Mouse (Mus musculus): ENCODE measurements around the gene Gm20388.

The Gm20388 gene

DNA sequence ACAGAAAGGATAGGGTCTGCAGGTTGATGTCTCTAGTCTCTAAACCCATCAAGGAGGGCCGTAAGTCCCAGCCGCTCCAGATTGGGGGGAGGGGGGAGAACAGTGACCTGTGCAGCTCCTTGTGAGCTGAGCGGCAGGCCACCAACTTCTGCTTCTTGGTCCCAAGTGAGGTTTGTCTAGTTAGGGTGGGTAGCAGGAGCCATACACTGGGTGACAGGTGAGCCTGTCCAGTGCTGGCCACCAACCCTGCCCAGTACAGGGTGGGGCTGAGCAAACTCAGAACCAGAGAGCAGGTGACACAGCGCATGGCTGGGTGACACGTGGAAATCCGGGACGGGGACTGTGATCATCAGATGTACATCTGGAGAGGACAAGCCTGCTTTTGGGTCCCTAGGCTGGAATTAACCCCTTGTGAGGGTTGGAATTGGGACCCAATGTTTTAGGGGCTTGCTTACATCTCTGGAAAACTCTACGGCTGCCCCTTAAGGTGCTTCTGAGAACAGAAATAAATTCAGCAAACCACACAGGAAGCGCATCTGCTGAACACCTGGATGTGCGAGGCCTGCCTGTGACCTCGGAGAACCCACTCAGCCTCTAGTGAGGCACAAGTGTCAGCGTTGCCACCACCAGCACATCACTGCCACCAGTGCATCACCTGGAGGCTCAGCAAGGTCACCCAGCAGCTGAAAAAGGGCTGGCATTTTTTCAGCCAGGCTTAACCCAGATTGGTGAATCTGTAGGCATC lies 2791.0 kb downstream of the Gm20388 start:
- DNase-seq (ENCODE audit: low spot score in 2 of 2) = peak in 1 of 2 experiments; percentile 50

DNA sequence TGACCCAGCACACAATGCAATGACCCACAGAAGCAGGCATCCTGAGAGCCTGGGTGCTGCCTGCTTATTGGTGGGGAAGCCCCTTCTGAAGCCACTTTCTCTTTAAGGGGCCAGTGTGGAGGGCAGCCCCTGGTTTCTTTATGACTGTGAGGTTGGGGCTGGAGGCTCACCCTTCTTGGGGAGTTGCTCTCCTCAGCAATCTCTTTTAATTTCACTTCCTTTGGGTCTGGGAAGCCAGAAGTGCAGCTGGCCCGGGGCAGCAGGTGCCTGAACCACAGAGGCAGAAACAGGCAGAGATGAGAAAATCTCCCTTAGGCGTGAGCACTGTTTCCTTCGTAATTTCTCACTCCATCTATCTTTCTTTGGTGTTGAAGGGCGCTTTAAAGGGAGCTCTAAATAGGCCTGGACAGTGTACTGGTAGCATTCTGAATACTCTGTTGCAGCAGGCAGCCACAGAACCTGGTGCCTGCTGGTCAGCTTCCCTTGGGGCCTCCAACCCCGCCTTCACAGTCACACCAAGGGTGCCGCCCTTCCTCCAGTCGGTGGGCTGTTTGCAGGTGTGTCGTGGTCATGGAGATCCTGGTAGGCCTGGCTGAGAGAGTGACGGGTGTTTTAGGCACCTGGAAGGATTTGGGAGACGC lies 2791.8 kb downstream of the Gm20388 start:
- DNase-seq (ENCODE audit: low spot score in 2 of 2) = peak in 1 of 2 experiments; percentile 45

DNA sequence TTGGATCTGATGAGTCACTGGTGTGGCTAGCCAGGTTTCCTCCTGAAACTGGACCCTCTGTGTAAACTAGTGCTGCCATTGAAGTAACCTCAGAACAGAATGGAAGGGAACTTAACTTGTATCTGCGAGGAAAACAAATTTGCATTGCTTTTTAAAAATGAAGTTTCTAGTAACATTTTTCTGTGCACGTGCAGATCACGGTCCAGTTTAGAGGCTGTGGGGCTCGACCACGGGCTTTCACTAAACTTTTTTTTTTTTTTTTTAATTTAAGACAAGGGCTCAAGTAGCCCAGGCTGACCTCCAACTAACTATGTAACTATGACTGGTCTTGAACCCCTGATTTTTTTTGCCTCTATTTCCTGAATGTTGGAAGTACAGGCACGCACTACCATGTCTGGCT lies 2792.3 kb downstream of the Gm20388 start:
- DNase-seq (ENCODE audit: low spot score in 2 of 2) = no peak

DNA sequence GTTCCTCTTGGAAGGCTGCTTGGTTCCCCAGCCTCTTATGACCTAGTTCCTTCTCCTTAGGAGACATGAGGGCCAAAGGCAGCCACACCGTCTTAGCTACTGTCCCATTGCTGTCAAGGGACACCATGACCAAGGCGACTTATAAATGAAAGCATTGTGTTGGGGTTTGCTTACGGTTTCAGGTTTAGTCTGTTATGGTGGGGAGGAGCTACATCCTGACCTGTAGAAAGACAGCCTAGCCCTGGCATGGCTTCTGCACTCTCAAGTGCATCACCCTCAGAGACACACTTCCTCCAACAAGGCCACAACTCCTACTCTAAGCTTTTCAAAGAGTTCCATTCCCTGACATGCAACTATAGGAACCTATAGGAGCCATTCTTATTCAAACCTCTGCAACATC lies 2794.0 kb downstream of the Gm20388 start:
- DNase-seq (ENCODE audit: low spot score in 2 of 2) = no peak

DNA sequence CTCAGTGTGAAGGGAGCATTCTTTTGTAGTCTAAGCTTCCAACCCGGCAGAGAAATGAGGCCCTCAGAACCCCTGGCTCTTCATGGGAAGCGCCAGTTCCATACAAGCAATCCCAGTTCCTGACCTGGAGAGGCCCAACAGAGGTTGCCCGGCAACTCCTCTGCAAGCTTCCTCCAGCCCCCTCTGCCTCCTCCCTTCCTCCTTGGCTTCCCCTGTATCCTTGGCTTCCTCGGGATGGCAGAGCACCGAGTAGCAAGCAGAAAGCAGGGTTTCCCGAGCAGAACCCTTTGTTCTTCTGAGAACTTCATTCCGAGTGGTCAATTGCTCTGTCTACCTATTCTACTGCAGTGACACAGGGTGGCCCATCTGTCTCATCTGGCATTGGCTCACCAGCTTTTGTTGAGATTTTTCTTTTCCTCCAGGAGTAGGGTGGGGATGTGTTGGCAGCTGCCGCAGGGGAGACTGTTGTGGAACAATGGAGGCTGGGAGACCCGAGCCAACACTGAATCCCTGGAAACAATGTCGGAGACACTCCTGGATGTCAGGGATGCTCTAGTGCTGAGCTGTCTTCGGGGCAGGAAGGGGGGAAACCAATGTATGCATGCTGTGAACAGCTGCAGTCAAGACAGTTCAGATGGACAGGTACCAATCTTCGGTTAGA lies 2795.4 kb downstream of the Gm20388 start:
- no peak for DNase-seq (ENCODE audit: low spot score in 2 of 2)

DNA sequence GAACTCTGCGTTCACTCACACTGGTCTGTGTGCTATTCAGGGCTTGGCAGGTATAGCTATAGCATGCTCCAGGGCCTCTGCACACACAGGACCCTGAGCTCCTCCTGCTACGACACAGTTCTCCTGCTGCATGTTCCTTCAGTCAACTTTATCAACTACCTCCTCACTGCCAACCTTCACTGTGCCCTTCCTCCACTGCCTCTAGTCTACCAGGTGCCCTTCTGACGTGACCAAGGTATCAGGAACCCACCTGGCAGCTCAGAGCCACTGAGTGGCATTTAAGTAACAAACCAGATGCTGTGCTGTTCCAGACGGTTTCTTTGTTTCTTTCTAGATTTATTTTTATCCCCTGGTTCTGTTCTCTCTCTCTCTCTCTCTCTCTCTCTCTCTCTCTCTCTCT lies 2796.5 kb downstream of the Gm20388 start:
- DNase-seq (ENCODE audit: low spot score in 2 of 2) = no peak

DNA sequence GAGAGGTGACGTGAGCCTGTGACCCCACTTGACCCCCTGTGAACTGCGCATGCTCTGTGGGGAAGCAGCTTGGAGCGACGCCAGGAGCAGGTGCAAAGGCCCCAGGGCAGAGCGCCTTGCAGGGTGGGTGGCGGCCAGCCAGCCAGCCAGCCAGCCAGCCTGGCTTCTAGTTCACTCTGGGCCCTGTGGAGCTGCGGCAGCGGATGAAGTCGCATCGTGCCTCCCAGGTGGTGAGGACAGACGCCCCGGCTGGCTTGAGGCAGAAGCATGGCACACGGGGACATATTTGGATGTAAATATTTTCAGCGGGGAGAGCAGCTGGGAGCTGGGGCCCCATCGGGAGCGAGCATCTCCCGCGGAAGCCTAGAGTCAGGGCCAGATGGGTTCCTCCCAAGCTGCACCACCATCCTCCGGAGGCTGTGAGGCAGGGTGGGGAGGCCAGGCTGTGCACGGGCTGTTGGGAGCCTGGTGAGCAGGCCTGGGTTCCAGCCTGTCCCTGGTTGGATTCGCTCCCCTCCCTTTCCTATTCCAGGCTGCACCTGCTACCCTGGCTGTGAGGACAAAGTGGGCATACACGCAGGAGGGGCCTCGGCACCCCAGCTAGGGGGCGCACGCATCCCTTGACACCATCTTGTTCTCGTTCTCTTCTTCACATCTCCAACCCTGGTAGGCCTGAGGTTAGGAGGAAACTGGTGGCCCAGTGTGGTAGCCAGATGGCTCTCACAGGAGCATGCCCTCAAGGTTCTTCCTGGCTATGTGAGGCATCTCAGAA lies 2798.9 kb downstream of the Gm20388 start:
- DNase-seq (ENCODE audit: low spot score in 2 of 2) = peak in 1 of 2 experiments; percentile 38

DNA sequence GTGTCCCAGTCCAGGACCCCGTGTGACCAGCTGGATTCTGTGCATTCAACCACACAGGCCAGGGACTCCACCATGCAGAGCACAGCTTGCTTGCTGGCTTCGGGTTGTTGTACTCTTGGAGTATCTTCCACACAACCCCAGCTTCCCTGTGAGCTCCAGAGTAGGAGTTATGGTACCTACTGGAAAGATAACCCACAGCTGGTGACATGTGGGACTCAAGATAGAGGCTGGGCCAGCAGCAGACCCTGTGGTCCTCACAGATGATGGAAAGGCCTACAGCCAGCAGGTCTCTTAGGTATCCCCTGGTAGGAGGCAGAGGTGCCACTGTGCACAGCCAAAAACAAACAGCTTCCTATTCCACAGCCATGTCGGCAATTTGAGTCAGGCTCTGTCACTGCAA lies 2800.8 kb downstream of the Gm20388 start:
- DNase-seq (ENCODE audit: low spot score in 2 of 2) = no peak

DNA sequence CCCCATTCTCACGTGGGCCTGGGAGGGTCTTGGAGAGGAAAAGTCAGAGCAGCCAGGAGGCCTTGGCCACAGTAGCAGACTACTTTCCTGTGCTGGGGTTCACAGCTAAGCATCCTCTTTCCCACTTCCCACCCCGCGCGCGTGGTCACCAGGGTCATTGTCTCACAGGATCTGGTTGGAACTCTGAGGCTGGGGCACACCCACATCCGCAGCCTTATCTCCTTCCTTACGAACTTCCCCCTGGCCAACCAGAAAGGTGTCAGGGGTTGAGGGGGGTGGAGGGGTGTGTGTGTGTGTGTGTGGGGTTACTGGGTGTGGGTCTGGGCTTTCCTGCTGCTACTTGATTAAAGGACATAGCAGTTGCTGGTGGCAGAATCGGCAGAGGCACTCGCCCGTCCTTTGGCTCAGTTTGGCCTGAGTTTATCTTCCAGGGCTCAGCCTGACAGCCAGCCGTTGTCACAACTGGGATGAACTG lies 2801.3 kb downstream of the Gm20388 start:
- peak in 1 of 2 experiments; percentile 38 for DNase-seq (ENCODE audit: low spot score in 2 of 2)

DNA sequence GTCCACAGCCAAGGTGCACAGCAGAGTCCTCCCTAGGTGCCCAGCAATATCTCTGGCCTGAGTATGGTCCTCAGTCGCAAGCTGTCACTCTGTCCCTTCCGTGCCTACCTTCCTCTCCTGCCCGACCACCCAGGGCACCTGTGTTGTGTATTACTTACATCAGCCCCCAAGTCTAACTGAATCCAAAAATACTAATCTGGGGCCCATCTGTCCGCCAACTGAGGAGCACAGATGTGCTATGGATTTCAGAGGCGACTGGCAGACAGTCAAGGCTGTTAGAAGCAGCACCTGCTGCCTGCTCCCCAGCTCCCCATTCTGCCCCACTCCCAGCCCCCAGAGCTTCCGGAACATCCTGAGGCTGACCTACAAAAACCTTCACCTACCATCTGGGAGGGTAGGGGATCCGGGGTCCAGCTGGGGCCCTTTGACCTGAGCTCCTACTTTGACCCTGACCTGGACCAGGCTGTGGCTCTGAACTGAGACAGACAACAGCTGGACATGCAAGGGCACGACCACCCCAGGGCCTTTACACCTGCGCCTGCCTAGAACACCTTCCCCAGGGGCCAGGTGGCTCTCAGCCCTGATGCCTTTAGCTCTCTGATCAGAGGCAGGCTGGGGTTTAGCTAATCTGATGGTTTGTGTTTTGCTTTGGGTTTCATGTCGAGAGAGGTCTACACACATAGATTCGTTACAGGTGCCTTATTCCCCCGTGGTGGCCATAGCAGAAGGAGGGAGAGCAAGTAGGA lies 2801.9 kb downstream of the Gm20388 start:
- no peak for DNase-seq (ENCODE audit: low spot score in 2 of 2)

DNA sequence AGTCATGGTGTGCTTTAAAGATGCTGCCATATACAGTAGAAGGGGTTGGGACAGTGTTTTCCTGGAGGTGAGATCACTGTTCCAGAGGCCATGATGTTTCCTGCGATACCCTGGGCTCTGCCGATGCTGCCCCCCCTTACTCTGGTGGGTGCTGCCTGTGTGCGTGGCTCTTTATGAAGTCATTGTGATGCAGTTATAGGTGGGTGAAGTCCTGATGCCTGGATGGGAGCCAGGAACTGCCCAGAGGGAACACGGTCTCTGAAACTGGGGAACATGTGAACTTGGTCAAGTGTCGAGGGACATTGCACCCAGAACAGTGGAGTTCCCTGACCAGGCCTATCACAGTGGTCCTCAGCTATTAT lies 2802.5 kb downstream of the Gm20388 start:
- DNase-seq (ENCODE audit: low spot score in 2 of 2) = no peak

DNA sequence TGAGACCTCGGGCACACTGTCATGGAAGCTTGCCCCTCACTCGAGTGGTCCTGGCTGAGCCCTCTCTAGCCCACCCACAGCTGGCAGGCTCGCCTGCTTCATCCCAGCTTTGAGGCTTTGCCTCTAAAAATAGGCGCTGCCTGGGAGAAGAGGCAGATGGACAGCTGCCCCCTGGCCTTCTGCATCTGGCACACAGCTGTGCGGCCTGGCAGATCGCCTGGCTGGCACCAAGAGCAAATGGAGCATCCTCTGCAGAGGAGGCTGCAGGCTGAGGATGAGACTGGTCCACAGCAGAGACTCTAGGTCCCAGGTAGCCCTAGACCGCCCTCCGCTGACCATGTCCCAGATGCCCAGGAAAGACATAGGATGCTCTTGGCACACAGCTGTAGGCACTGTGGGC lies 2805.9 kb downstream of the Gm20388 start:
- no peak for DNase-seq (ENCODE audit: low spot score in 2 of 2)

DNA sequence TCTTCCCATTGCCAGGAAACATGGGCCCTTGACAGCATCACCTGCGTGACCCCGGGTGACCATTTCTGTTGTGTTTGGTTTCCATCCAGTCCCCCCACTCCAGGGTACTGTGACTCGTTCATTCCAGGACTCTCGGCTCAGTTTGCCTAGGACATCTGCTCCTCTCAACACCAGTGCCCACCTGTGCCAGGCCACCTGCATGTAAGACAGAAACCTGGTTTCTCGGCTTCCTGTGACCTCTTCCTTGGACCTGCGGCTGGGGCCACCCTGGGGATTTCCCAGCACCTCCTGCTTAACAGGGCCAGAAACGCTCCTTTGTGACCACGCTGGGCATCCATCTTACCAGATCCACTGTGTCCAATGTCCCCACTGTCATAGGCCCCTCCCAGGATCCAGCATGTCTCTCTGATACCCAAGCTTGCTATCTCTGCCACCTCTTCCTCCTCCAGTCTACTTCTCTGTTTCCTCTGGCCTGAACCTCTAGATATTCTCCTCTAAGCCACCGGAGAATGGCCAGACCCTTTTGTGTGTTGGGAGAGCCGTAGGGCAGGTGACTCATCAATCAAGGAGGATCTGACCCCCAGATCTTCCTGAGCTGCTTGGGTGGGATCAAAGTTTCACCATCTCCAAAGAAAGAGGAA lies 2807.3 kb downstream of the Gm20388 start:
- no peak for DNase-seq (ENCODE audit: low spot score in 2 of 2)

DNA sequence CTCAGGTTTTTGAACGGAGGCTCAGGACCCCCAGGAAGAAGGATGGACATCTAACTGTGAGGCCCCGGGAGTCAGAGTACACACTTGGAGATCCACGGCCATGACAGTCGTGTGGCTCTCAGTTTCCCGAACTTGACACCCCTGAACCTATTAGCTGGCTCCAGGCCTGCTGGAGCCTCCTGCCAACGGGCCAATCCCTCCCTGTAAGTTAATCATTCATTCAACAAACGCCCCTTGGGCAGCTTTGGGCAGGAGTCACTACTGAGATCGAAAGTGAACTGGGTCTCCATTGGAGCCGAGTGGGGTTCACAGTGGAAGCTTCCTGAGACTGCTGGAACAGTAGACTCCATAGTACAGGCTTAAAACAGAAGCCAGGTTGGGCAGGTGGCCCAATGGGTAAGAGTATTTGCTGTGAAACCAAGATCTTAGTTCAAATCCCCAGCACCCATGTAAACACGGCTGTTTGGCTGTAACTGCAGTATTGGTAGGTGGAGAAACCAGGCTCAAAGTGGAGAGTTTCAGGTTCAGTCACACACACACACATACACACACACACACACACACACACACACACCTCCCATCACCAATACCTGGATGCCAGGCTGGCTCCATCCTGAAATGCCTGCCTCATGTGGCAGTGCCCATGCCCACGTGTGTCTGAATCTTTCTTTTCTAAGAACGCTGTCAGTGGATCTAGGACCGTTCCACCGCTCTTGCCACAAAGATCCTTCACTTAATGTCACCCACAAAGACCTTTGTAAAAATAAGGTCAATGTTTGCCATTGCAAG lies 2808.3 kb downstream of the Gm20388 start:
- no peak for DNase-seq (ENCODE audit: low spot score in 2 of 2)

DNA sequence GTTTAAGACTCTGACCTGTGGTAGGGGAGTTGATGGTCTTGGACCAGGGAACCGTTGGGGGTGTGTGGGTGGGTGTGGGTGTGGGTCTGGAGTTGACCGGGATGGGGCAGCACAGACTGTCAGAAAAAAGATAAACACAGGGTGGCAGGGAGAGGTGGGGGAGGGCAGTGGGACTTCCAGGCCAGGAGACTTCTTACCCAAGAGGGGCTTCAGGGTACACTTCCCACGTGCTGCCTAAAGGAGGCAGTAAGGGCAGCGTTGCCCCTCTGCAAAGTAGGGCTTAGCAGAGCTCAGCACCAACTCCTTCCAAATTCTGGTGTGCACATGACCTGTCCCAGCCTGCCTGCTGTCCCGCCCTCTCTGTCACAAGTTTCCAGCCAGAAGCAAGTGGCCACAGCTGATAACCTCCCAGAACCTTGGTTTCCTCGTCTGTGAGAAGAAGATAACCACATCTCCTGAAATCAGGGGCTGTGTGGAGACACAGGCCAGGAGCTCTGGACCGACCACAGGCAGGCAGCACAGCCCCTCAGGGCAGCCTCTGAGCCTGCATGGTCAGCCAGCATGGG lies 2808.9 kb downstream of the Gm20388 start:
- peak; percentile 84 to 85 for DNase-seq (ENCODE audit: low spot score in 2 of 2)

DNA sequence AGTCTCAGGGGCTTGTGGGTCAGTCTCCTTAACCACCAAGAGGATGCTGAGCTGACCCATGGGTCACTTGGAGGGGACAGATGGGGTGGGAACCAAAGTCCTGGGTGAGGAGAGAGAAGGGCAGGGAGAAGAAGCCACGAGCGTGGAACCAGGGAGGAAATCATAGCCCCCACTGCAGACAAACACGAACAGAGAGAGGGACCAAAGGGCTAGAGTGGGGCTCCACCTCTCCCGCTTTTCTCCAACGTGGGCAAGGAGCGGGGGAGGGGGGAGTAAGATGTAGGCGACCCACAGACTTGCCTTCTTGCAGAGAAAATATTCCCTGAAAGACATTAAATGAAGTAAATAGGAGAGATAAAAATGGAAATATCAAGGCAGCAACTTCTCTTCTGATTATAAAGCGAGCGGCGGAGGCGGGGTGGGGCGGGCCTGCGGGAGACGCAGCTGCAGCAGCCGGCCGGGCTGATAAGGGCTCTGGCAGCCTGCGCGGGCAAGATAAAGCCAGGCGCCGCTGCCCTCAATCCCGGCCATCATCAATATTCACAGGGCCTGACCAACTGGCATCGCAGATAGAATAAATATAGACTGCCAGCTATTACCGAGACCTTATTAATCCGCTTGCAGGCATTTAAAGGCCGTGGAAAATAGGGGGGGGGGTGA lies 2809.6 kb downstream of the Gm20388 start:
- peak; percentile 92 to 93 for DNase-seq (ENCODE audit: low spot score in 2 of 2)

DNA sequence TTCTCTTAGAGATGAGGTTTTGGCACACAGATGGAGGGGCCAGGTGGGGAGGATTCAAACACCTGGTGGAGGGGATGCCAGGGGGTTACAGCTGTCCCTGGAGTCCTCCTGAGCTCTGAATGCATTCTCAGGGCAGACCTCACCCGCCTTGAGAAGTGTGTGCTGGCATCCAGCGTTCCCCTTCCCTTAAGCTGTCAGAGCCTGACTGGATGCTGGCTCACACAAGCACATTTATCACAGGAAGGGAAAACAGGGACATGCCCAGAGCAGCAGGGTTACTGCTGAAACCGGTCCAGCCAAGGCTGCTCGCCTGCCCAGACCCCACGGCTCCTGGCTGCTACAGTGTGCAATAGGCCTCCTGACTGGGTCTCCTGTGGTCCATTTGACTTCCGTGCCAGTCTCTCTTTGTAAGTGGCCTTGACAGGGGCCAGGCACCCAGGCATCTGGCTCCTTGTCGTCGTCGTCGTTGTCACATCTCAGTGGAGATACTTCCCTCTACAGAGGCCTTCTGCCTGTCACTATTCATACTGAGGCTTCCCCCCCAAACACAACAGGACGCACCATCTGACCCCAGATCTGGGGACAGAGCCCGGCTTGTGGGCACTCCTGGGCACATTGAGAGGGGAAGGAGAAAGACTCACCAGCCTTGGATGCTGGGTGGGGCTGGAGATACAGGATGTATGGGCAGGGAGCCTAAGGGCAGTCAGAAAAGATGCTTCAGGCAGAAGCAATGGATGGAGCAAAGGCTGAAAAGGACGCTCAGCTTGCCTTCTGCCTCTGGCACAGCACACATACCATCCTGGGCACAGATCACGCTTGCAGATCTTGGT lies 2810.4 kb downstream of the Gm20388 start:
- peak; percentile 41 to 78 for DNase-seq (ENCODE audit: low spot score in 2 of 2)

DNA sequence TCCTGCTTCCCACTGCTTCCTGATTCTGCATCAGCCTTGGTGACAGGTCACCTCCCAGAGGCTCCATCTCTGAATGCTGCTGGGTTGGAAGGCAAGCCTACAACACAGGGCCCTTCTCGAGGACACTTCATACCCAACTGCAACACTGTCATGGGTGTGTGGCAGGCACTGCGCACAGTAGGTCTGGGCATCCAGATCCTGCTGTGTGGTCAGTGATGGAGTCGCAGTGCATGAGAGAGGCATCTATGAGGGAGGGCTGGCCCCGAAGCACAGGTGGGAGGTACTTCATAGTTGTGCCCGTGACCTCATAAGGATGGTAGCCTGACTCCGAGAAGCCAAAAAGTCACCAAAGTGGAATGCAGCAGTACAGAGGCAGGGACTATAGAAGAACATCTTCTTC lies 2814.5 kb downstream of the Gm20388 start:
- no peak for DNase-seq (ENCODE audit: low spot score in 2 of 2)
